30 mouse cellular contexts compared by ENCODE assay signal in the genomic region with DNA sequence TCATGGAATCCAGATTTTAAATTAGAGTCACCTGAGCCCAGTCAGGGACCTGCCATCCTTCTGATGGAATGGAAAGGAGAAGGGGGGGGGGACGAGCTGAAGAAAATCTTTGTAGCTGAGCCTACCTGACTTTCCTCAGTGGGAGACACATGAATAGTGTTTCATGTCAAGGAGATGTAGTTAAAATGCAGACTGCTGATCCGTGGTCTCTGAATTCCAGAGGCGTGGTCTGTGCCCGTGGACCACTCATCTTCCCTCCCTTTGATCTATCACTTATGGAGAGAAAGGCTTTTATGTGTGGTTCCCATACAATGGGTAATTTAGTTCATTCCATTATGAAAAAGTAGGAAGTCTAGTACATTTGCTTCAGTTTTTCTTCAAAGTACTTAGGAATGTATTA.
"Had no signal": no experiment of that assay in that cellular context is flagged by ENCODE, and none has a peak within 500 bp of the region (broad histone marks: within the 10 kb centered on the region; RNA-seq: fewer than 3 reads in every experiment).

No protein-coding gene starts in this region.

- H3K27me3 ChIP-seq: limb, embryonic 12.5 days; limb, embryonic 13.5 days; limb, embryonic 15.5 days; liver, embryonic 12.5 days; liver, embryonic 13.5 days; liver, embryonic 15.5 days; lung, embryonic 15.5 days; megakaryocyte, embryonic 14.5 days; midbrain, embryonic 12.5 days; midbrain, embryonic 13.5 days; neural tube, embryonic 12.5 days had no signal

- H3K4me1 ChIP-seq: limb, embryonic 15.5 days; liver, embryonic 12.5 days; liver, embryonic 13.5 days; liver, embryonic 15.5 days; megakaryocyte, embryonic 14.5 days; midbrain, embryonic 12.5 days; midbrain, embryonic 13.5 days; neural tube, embryonic 12.5 days had no signal

- H3K4me3 ChIP-seq: left cerebral cortex, adult 2 months; limb, embryonic 10.5 days; limb, embryonic 12.5 days; limb, embryonic 13.5 days; limb, embryonic 15.5 days; liver, embryonic 12.5 days; liver, embryonic 13.5 days; liver, embryonic 15.5 days; lung, embryonic 15.5 days; megakaryocyte, embryonic 14.5 days; midbrain, embryonic 10.5 days; midbrain, embryonic 12.5 days; midbrain, embryonic 13.5 days; myocyte; neural tube, embryonic 12.5 days had no signal

- ATAC-seq: liver, embryonic 12.5 days; liver, postnatal 0 days; lung, postnatal 0 days; midbrain, embryonic 13.5 days; midbrain, embryonic 16.5 days had no signal

- DNase-seq: left cerebral cortex, postnatal 4 days; liver; liver, embryonic 13.5 days; liver, postnatal 0 days; lung, adult 18-20 months; lung, adult 2 months; lung, embryonic 14.5 days; lung, postnatal 10 days; lung, postnatal 14 days; lung, postnatal 36 days; lung, postnatal 4 days had no signal

- H3K36me3 ChIP-seq: limb, embryonic 10.5 days; limb, embryonic 12.5 days; limb, embryonic 13.5 days; limb, embryonic 15.5 days; liver, embryonic 12.5 days; liver, embryonic 13.5 days; liver, embryonic 15.5 days; lung, embryonic 15.5 days; midbrain, embryonic 10.5 days; midbrain, embryonic 12.5 days; midbrain, embryonic 13.5 days; neural tube, embryonic 12.5 days had no signal

- H3K9ac ChIP-seq: limb, embryonic 12.5 days; limb, embryonic 13.5 days; limb, embryonic 15.5 days; liver, embryonic 12.5 days; liver, embryonic 13.5 days; liver, embryonic 14.5 days; liver, embryonic 15.5 days; liver, postnatal 0 days; lung, embryonic 14.5 days; lung, embryonic 15.5 days; midbrain, embryonic 12.5 days; midbrain, embryonic 13.5 days; neural tube, embryonic 12.5 days had no signal

- H3K9me3 ChIP-seq: limb, embryonic 10.5 days; limb, embryonic 12.5 days; limb, embryonic 13.5 days; limb, embryonic 15.5 days; liver, embryonic 12.5 days; liver, embryonic 13.5 days; liver, embryonic 15.5 days; lung, embryonic 15.5 days; midbrain, embryonic 10.5 days; midbrain, embryonic 12.5 days; midbrain, embryonic 13.5 days; neural tube, embryonic 12.5 days had no signal

- H3K4me2 ChIP-seq: limb, embryonic 12.5 days; limb, embryonic 13.5 days; limb, embryonic 15.5 days; liver, embryonic 11.5 days; liver, embryonic 12.5 days; liver, embryonic 13.5 days; liver, embryonic 15.5 days; lung, embryonic 14.5 days; lung, embryonic 15.5 days; midbrain, embryonic 12.5 days; midbrain, embryonic 13.5 days; neural tube, embryonic 12.5 days had no signal

- H3K27ac ChIP-seq: left cerebral cortex, adult 2 months; limb, embryonic 10.5 days; limb, embryonic 12.5 days; limb, embryonic 13.5 days; limb, embryonic 15.5 days; liver, embryonic 12.5 days; liver, embryonic 13.5 days; liver, embryonic 14.5 days; liver, embryonic 15.5 days; lung, embryonic 15.5 days; macrophage; midbrain, embryonic 10.5 days; midbrain, embryonic 12.5 days; midbrain, embryonic 13.5 days; neural tube, embryonic 12.5 days had no signal
